Mouse (Mus musculus): ENCODE results near the gene Chchd6. TPM values are rescaled to one million over a fixed set of nuclear protein-coding genes. Genes with fewer than 3 reads are reported as not detected.

Chchd6 gene
- polyA plus RNA-seq, 1 experiment from 2014 or later = 191 TPM

GRCm38 (mm10) chr6:89341981-89342380, 253.5 kb downstream of the Chchd6 start:
- no peaks in the 10 kb centered on the region for H3K9me3 ChIP-seq (replicated peaks; ENCODE audit: control insufficient read depth, low read length, poor library complexity, severe bottlenecking)
- peaks cover 55% of the 10 kb centered on the region for H3K36me3 ChIP-seq (ENCODE audit: control insufficient read depth, insufficient read depth, low read length)
- peaks cover 10% of the 10 kb centered on the region; the same call in 1 of the 2 replicates for H3K4me1 ChIP-seq (ENCODE audit: control insufficient read depth, insufficient read depth, low read length)
- H3K27me3 ChIP-seq (ENCODE audit: control insufficient read depth, insufficient read depth, low read depth, low read length) = no peaks in the 10 kb centered on the region
- no peak for ATAC-seq
- H3K4me2 ChIP-seq (ENCODE audit: low read length) = no peak overlapping the region
- no peak overlapping the region for H3K4me3 ChIP-seq (ENCODE audit: low read depth, low read length)
- H3K27ac ChIP-seq (ENCODE audit: low read length) = no peak overlapping the region
- H3K9ac ChIP-seq (ENCODE audit: low read depth, low read length) = no peak overlapping the region
- 91% methylated on average over 4 of the region's 4 CpGs for WGBS

- Histone ChIP-seq H3K9ac (ENCODE audit: low read depth, low read length) (no peak overlapping the region), H3K36me3 (ENCODE audit: control insufficient read depth, insufficient read depth, low read length) (peaks cover 61% of the 10 kb centered on the region), H3K27ac (ENCODE audit: low read length) (no peak overlapping the region), H3K4me1 (ENCODE audit: control insufficient read depth, insufficient read depth, low read length) (peaks cover 6% of the 10 kb centered on the region), H3K4me3 (ENCODE audit: low read depth, low read length) (no peak overlapping the region), H3K9me3 (replicated peaks; ENCODE audit: control insufficient read depth, low read length, poor library complexity, severe bottlenecking) (no peaks in the 10 kb centered on the region), H3K27me3 (ENCODE audit: control insufficient read depth, insufficient read depth, low read depth, low read length) (no peaks in the 10 kb centered on the region), H3K4me2 (ENCODE audit: low read length) (no peak overlapping the region)
- peak; percentile 30; the same call in 1 of the 2 replicates for ATAC-seq
- WGBS = 78% methylated on average over 2 of the region's 2 CpGs
Observed at GRCm38 (mm10) chr6:89339447-89339846, 256.0 kb downstream of the Chchd6 start.

- no peak overlapping the region for H3K9ac ChIP-seq (ENCODE audit: low read depth, low read length)
- peaks cover 14% of the 10 kb centered on the region for H3K4me1 ChIP-seq (ENCODE audit: control insufficient read depth, insufficient read depth, low read length)
- no peak overlapping the region for H3K4me3 ChIP-seq (ENCODE audit: low read depth, low read length)
- H3K27me3 ChIP-seq (ENCODE audit: control insufficient read depth, insufficient read depth, low read depth, low read length) = no peaks in the 10 kb centered on the region
- no peaks in the 10 kb centered on the region for H3K9me3 ChIP-seq (replicated peaks; ENCODE audit: control insufficient read depth, low read length, poor library complexity, severe bottlenecking)
- no peak overlapping the region for H3K27ac ChIP-seq (ENCODE audit: low read length)
- WGBS = 91% methylated on average over 8 of the region's 8 CpGs
- no peak for ATAC-seq
- no peak overlapping the region for H3K4me2 ChIP-seq (ENCODE audit: low read length)
- peaks cover 61% of the 10 kb centered on the region for H3K36me3 ChIP-seq (ENCODE audit: control insufficient read depth, insufficient read depth, low read length)
Observed at GRCm38 (mm10) chr6:89338733-89339132, 256.7 kb downstream of the Chchd6 start.

DNA sequence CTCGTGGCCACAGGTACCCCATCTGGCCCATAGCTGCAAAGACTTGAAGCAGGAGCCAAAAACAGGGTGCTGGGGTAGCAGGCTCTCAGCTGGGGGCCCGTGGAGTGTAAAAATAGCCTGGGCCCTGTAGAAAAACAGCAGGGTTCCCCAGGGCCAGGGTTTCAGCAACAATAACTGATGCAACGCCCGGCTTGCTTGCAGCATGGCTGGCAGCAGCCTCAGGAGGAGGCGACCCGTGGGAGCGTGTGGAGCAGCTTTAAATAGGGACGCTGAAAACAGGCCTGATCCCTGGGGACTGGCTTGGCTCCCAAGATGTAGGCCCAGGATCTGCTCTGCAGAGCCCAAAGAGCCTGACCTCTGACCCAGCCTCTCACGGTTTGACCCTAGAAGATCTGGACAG, 257.9 kb downstream of the Chchd6 start:
- Histone ChIP-seq H3K36me3 (ENCODE audit: control insufficient read depth, insufficient read depth, low read length) (peaks cover 60% of the 10 kb centered on the region), H3K9ac (ENCODE audit: low read depth, low read length) (no peak overlapping the region), H3K4me2 (ENCODE audit: low read length) (no peak overlapping the region), H3K4me1 (ENCODE audit: control insufficient read depth, insufficient read depth, low read length) (peaks cover 16% of the 10 kb centered on the region), H3K27ac (ENCODE audit: low read length) (no peak overlapping the region), H3K27me3 (ENCODE audit: control insufficient read depth, insufficient read depth, low read depth, low read length) (no peaks in the 10 kb centered on the region), H3K4me3 (ENCODE audit: low read depth, low read length) (no peak overlapping the region), H3K9me3 (replicated peaks; ENCODE audit: control insufficient read depth, low read length, poor library complexity, severe bottlenecking) (no peaks in the 10 kb centered on the region)
- no peak for ATAC-seq
- 78% methylated on average over 9 of the region's 9 CpGs for WGBS

GRCm38 (mm10) chr6:89333964-89334702, 261.3 kb downstream of the Chchd6 start:
- no peaks in the 10 kb centered on the region for H3K9me3 ChIP-seq (replicated peaks; ENCODE audit: control insufficient read depth, low read length, poor library complexity, severe bottlenecking)
- H3K36me3 ChIP-seq (ENCODE audit: control insufficient read depth, insufficient read depth, low read length) = peaks cover 72% of the 10 kb centered on the region
- peak overlapping the region; percentile 6 for H3K9ac ChIP-seq (ENCODE audit: low read depth, low read length)
- H3K27ac ChIP-seq (ENCODE audit: low read length) = peak overlapping the region; percentile 74
- H3K4me3 ChIP-seq (ENCODE audit: low read depth, low read length) = no peak overlapping the region
- 30% methylated on average over 12 of the region's 12 CpGs for WGBS
- H3K4me1 ChIP-seq (ENCODE audit: control insufficient read depth, insufficient read depth, low read length) = peaks cover 16% of the 10 kb centered on the region
- no peaks in the 10 kb centered on the region for H3K27me3 ChIP-seq (ENCODE audit: control insufficient read depth, insufficient read depth, low read depth, low read length)
- peak overlapping the region; percentile 17; the same call in 1 of the 2 replicates for H3K4me2 ChIP-seq (ENCODE audit: low read length)
- ATAC-seq = peak; percentile 87

Other genes starting within 250 kb of the Chchd6 start
- 64.0 and 78.9 TPM in 2 replicates for gene Plxna1, start 233.0 kb downstream of the Chchd6 start, polyA plus RNA-seq (2015; fragmentation: Nextera tagmentation; extraction: Ambion mirVana)
- 15.4 and 15.5 TPM in 2 replicates for gene Txnrd3, start 48.3 kb upstream of the Chchd6 start, polyA plus RNA-seq (2015; fragmentation: Nextera tagmentation; extraction: Ambion mirVana)
- not detected in 2 replicates for gene Vmn1r40, start 111.9 kb upstream of the Chchd6 start, polyA plus RNA-seq (2015; fragmentation: Nextera tagmentation; extraction: Ambion mirVana)
- not detected in 2 replicates for gene Vmn1r41, start 145.1 kb upstream of the Chchd6 start, polyA plus RNA-seq (2015; fragmentation: Nextera tagmentation; extraction: Ambion mirVana)

All from midbrain, embryonic 16.5 days (tissue).